Mouse (Mus musculus): ENCODE data around the gene Fam170b. TPM values are rescaled to one million over a fixed set of nuclear protein-coding genes. Genes with fewer than 3 reads are reported as not detected.
A peak's percentile ranks its signal among the peaks of the same experiment; 100 is the strongest.

Fam170b gene
- polyA plus RNA-seq, 1 experiment = not detected

DNA sequence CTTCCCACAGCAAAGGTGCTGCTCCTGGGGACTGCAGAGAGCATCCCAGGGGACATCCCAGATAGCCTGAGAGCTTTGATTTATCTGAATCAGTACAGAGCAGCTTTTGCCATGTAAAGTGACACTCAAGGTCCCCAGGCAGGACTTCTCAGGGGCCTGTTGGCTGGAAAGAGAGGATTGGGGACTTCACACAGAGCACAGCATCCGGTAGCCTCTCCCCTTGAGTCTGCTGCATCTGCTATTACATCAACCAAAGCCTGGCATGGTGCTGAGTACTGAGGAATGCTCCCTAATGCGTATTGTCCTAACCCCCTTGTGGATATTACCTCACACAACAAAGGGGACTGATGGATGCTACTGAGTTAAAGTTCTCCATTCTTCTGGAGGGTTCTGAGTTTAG lies 27.9 kb downstream of the Fam170b start:
- no peak for DNase-seq (ENCODE audit: low read depth in 1 of 2, low spot score in 2 of 2)
- 68% methylated on average over 2 of the region's 2 CpGs for WGBS
- H3K36me3 ChIP-seq (ENCODE audit: control insufficient read depth, insufficient read depth, low read length) = no peaks in the 10 kb centered on the region
- TF ChIP-seq POLR2A (IDR thresholded peaks at IDR 0.05; ENCODE audit: low read depth, low read length) = no peak
- TF ChIP-seq CTCF (IDR thresholded peaks at IDR 0.05; ENCODE audit: extremely low read depth, insufficient read depth, insufficient read length, insufficient replicate concordance) = no peak
- peaks cover 6% of the 10 kb centered on the region; the same call in 1 of the 2 replicates for H3K27me3 ChIP-seq (ENCODE audit: control insufficient read depth, insufficient read depth, low read length)
- no peak overlapping the region for H3K4me3 ChIP-seq (ENCODE audit: extremely low read depth, insufficient read depth, insufficient read length)
- peak overlapping the region; percentile 32; the same call in 1 of the 2 replicates for H3K27ac ChIP-seq (ENCODE audit: insufficient read depth, low read length)
- H3K4me1 ChIP-seq (ENCODE audit: control insufficient read depth, insufficient read depth, insufficient read length) = no peaks in the 10 kb centered on the region

DNA sequence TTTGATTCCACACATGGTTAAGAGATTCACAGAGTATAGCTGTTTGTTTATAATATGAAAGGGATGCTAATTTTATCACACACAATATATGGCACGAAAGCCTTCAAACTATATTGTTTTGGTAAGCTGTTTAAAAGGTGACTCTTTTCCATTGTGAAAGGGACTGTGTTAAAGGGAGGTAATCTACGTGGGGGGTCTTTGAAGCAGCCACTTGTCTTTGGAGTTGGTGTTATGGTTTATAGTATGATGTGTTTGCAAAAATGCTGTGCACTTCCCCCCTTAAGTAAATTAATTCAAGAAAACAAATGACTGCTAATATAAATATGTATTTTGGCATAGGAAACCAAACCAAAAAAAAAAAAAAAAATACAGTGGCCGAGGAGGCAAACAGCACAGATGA lies 31.6 kb downstream of the Fam170b start:
- no peak for TF ChIP-seq CTCF (IDR thresholded peaks at IDR 0.05; ENCODE audit: extremely low read depth, insufficient read depth, insufficient read length, insufficient replicate concordance)
- no peak for TF ChIP-seq POLR2A (IDR thresholded peaks at IDR 0.05; ENCODE audit: low read depth, low read length)
- Histone ChIP-seq H3K36me3 (ENCODE audit: control insufficient read depth, insufficient read depth, low read length) (no peaks in the 10 kb centered on the region), H3K4me3 (ENCODE audit: extremely low read depth, insufficient read depth, insufficient read length) (no peak overlapping the region), H3K4me1 (ENCODE audit: control insufficient read depth, insufficient read depth, insufficient read length) (no peaks in the 10 kb centered on the region), H3K27me3 (ENCODE audit: control insufficient read depth, insufficient read depth, low read length) (no peaks in the 10 kb centered on the region), H3K27ac (ENCODE audit: insufficient read depth, low read length) (no peak overlapping the region)
- 79% methylated on average over 3 of the region's 3 CpGs for WGBS
- no peak for DNase-seq (ENCODE audit: low read depth in 1 of 2, low spot score in 2 of 2)

DNA sequence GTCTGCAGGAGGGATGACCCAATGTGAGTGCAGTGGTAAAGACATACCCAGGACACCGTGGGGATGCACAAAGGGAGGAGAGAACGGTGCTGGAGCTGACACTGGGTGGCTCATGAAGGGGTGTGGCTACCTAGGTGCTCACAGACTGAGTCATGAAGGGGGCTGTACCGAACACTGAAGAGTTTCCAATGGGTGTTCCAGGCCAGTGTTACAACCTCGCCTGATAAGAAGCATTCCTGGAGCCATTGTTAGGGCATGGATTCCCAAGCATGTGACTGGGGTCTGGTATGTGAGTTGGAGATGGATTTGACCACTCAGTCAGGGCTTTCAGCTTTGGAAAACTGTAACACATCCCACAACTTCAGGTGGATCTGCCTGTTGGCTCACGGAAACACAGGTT lies 38.2 kb downstream of the Fam170b start:
- Histone ChIP-seq H3K4me3 (ENCODE audit: extremely low read depth, insufficient read depth, insufficient read length) (no peak overlapping the region), H3K27ac (ENCODE audit: insufficient read depth, low read length) (no peak overlapping the region), H3K27me3 (ENCODE audit: control insufficient read depth, insufficient read depth, low read length) (no peaks in the 10 kb centered on the region), H3K36me3 (ENCODE audit: control insufficient read depth, insufficient read depth, low read length) (no peaks in the 10 kb centered on the region), H3K4me1 (ENCODE audit: control insufficient read depth, insufficient read depth, insufficient read length) (no peaks in the 10 kb centered on the region)
- 83% methylated on average over 5 of the region's 5 CpGs for WGBS
- no peak for DNase-seq (ENCODE audit: low read depth in 1 of 2, low spot score in 2 of 2)
- TF ChIP-seq POLR2A (IDR thresholded peaks at IDR 0.05; ENCODE audit: low read depth, low read length) (no peak), CTCF (IDR thresholded peaks at IDR 0.05; ENCODE audit: extremely low read depth, insufficient read depth, insufficient read length, insufficient replicate concordance) (no peak)

DNA sequence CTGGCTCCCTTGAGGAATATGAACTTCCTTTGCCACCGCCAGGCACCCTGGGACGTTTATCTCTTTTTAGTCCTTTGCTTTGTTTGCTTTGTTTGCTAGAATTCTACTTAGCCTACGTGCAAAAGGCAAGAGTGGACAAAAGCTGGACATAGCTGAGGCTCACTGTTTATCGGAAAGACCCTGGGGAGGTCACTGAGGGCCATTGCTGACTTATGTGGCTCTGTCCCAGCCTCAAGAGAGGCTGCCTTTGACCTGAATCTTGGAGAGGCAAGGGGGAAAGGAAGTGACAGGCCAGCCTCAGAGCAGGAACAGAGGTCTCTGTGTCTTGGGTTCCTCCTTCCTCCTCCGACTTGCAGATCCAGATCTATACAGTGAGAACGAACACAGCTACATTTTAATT lies 43.8 kb downstream of the Fam170b start:
- H3K27me3 ChIP-seq (ENCODE audit: control insufficient read depth, insufficient read depth, low read length) = no peaks in the 10 kb centered on the region
- WGBS = 67% methylated on average over 6 of the region's 6 CpGs
- no peak overlapping the region for H3K27ac ChIP-seq (ENCODE audit: insufficient read depth, low read length)
- no peaks in the 10 kb centered on the region for H3K36me3 ChIP-seq (ENCODE audit: control insufficient read depth, insufficient read depth, low read length)
- no peak for TF ChIP-seq CTCF (IDR thresholded peaks at IDR 0.05; ENCODE audit: extremely low read depth, insufficient read depth, insufficient read length, insufficient replicate concordance)
- TF ChIP-seq POLR2A (IDR thresholded peaks at IDR 0.05; ENCODE audit: low read depth, low read length) = no peak
- H3K4me3 ChIP-seq (ENCODE audit: extremely low read depth, insufficient read depth, insufficient read length) = no peak overlapping the region
- DNase-seq (ENCODE audit: low read depth in 1 of 2, low spot score in 2 of 2) = no peak
- no peaks in the 10 kb centered on the region for H3K4me1 ChIP-seq (ENCODE audit: control insufficient read depth, insufficient read depth, insufficient read length)

DNA sequence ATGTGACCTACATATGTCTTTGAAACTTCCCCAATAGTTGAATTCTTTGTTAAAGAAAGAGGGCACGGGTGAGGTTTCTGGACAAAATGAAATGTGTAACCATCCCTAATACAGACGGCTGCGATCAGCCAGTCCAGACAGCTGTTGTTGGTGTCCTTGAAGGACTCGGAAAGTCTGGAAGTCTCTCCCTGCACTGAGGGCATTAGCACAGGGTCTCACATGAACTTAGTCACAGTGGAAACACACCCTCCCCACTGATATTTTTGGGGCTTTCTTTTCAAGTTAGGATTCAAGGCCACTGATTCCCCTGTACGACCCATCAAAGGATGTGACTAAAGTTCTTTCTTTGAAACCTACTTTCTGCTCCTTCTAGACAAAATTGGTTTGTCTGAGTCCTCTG lies 46.6 kb downstream of the Fam170b start:
- no peaks in the 10 kb centered on the region for H3K4me1 ChIP-seq (ENCODE audit: control insufficient read depth, insufficient read depth, insufficient read length)
- H3K36me3 ChIP-seq (ENCODE audit: control insufficient read depth, insufficient read depth, low read length) = no peaks in the 10 kb centered on the region
- no peak overlapping the region for H3K27ac ChIP-seq (ENCODE audit: insufficient read depth, low read length)
- TF ChIP-seq POLR2A (IDR thresholded peaks at IDR 0.05; ENCODE audit: low read depth, low read length) = no peak
- TF ChIP-seq CTCF (IDR thresholded peaks at IDR 0.05; ENCODE audit: extremely low read depth, insufficient read depth, insufficient read length, insufficient replicate concordance) = no peak
- DNase-seq (ENCODE audit: low read depth in 1 of 2, low spot score in 2 of 2) = no peak
- WGBS = 89% methylated on average over 5 of the region's 5 CpGs
- no peak overlapping the region for H3K4me3 ChIP-seq (ENCODE audit: extremely low read depth, insufficient read depth, insufficient read length)
- no peaks in the 10 kb centered on the region for H3K27me3 ChIP-seq (ENCODE audit: control insufficient read depth, insufficient read depth, low read length)

DNA sequence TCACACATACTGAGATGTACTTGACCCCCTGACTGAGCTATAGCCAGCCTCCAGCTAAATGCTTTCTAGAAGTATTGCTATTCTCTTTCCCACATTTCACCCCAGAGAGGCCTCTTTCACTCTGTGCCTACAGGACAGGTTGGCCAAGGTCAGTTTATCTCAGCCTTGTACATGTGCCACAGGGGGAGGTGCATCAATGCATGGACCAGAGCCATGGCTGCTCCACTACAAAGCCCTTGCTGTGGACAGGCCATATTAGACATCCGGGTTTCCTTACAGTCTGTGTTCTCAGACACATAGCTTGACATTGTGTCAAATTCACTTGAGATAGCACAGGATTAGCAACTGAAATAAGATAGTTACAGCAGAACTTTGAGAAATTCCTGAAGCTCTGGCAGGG lies 47.9 kb downstream of the Fam170b start:
- Histone ChIP-seq H3K4me1 (ENCODE audit: control insufficient read depth, insufficient read depth, insufficient read length) (no peaks in the 10 kb centered on the region), H3K27me3 (ENCODE audit: control insufficient read depth, insufficient read depth, low read length) (no peaks in the 10 kb centered on the region), H3K36me3 (ENCODE audit: control insufficient read depth, insufficient read depth, low read length) (no peaks in the 10 kb centered on the region), H3K27ac (ENCODE audit: insufficient read depth, low read length) (no peak overlapping the region), H3K4me3 (ENCODE audit: extremely low read depth, insufficient read depth, insufficient read length) (no peak overlapping the region)
- no peak for DNase-seq (ENCODE audit: low read depth in 1 of 2, low spot score in 2 of 2)
- TF ChIP-seq POLR2A (IDR thresholded peaks at IDR 0.05; ENCODE audit: low read depth, low read length) = no peak
- TF ChIP-seq CTCF (IDR thresholded peaks at IDR 0.05; ENCODE audit: extremely low read depth, insufficient read depth, insufficient read length, insufficient replicate concordance) = no peak
- WGBS = 80% methylated on average over 1 of the region's 1 CpGs

Other genes starting within 250 kb of the Fam170b start
- gene Prrxl1, start 234.6 kb upstream of the Fam170b start, polyA plus RNA-seq (2012; rRNA removed) = not detected in 2 replicates
- 0.13 and 0.15 TPM in 2 replicates for gene 3425401B19Rik, start 148.7 kb upstream of the Fam170b start, polyA plus RNA-seq (2012; rRNA removed)
- gene Tmem273, start 48.0 kb upstream of the Fam170b start, polyA plus RNA-seq (2012; rRNA removed) = 3.6 and 5.6 TPM in 2 replicates
- 4.1 and 4.3 TPM in 2 replicates for gene Vstm4, start 22.8 kb downstream of the Fam170b start, polyA plus RNA-seq (2012; rRNA removed)
- not detected in 2 replicates for gene Lrrc18, start 157.4 kb downstream of the Fam170b start, polyA plus RNA-seq (2012; rRNA removed)